Mouse (Mus musculus) liver, embryonic 15.5 days (tissue): ENCODE results near the gene Crhr2. TPM values are rescaled to one million over a fixed set of nuclear protein-coding genes. Genes with fewer than 3 reads are reported as not detected.

Experiments
- ATAC-seq: fragments of 200-750 bp; cut with Nextera tagmentation; 2 replicates; pipeline ENCODE4 v1.8.0; 2017; ENCODE audit warnings: moderate number of reproducible peaks, mild to moderate bottlenecking, moderate library complexity; ENCODE audit not compliant: insufficient read depth
- H3K27ac ChIP-seq: fragments of 300-500 bp; sonication (generic); replicated peaks from 2 replicates; pipeline ENCODE4 v1.5.1; 2015; ENCODE audit warnings: mild to moderate bottlenecking, inconsistent platforms
- H3K27me3 ChIP-seq: fragments of 300-500 bp; sonication (generic); 2 replicates; pipeline ENCODE4 v1.6.1; 2015; ENCODE audit warnings: mild to moderate bottlenecking, inconsistent platforms
- H3K36me3 ChIP-seq: fragments of 300-500 bp; sonication (generic); replicated peaks from 2 replicates; pipeline ENCODE4 v1.6.1; 2015; ENCODE audit warnings: moderate library complexity, mild to moderate bottlenecking, inconsistent platforms
- H3K4me1 ChIP-seq: fragments of 300-500 bp; sonication (generic); replicated peaks from 2 replicates; pipeline ENCODE4 v1.6.1; 2015; ENCODE audit warnings: inconsistent platforms
- H3K4me2 ChIP-seq: fragments of 300-500 bp; sonication (generic); 2 replicates; pipeline ENCODE4 v1.6.1; 2015; ENCODE audit warnings: moderate library complexity, mild to moderate bottlenecking, inconsistent platforms
- H3K4me3 ChIP-seq: fragments of 300-500 bp; sonication (generic); replicated peaks from 2 replicates; pipeline ENCODE4 v1.5.1; 2015; ENCODE audit warnings: mild to moderate bottlenecking, inconsistent platforms
- H3K9ac ChIP-seq: fragments of 300-500 bp; sonication (generic); 2 replicates; pipeline ENCODE4 v1.6.1; 2015; ENCODE audit warnings: moderate library complexity, mild to moderate bottlenecking, inconsistent platforms
- H3K9me3 ChIP-seq: fragments of 300-500 bp; sonication (generic); replicated peaks from 2 replicates; pipeline ENCODE4 v1.6.1; 2016; ENCODE audit warnings: inconsistent platforms
- WGBS: fragments of 180-500 bp; shearing (Covaris S2); methylation state at CpG from one replicate; pipeline ENCODE4 v1.1.7; 2015; ENCODE audit warnings: mixed read lengths; ENCODE audit not compliant: insufficient replicate concordance; 5-methylcytosine and 5-hydroxymethylcytosine counted together
- polyA plus RNA-seq: library from polyadenylated mRNA; unstranded; fragments of >200 nt; fragmentation: Nextera tagmentation; extraction: Ambion mirVana; gene quantifications from 2 replicates; pipeline ENCODE4 v1.2.1, GENCODE M21; 2015

The Crhr2 gene
- polyA plus RNA-seq, 1 experiment from 2014 or later = 0.83 TPM

DNA sequence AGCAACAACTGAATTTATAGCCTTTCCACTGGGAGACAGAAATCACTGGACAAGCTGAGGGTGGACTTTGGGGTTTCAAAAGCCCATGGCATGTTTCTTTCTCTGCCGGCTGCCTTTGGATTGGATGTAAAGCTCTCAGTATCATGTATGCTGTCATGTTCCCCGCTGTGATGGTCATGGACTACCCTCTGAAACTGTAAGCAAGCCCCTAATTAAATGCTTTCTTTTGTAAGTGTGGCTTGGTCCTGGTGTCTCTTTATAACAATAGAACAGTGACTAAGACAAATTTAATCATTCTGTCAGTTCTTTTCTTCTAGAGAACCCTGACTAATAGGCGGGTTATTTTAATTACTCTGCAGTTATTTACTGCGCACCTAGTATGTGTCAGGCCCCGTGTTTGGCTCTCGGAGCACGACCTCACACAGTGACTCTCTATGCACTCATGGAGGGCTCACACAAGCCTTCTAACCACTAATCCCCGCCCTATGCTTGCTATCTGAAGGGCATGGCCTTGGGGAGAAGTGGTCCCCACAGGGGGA lies 30.3 kb upstream of the Crhr2 start:
- Histone ChIP-seq H3K9ac (no peak overlapping the region), H3K4me3 (no peak overlapping the region), H3K27ac (no peak overlapping the region), H3K36me3 (no peaks in the 10 kb centered on the region), H3K4me2 (no peak overlapping the region), H3K9me3 (no peaks in the 10 kb centered on the region), H3K4me1 (no peaks in the 10 kb centered on the region), H3K27me3 (no peaks in the 10 kb centered on the region; the same call in none of the 2 replicates)
- WGBS = 61% methylated on average over 8 of the region's 8 CpGs
- no peak for ATAC-seq

DNA sequence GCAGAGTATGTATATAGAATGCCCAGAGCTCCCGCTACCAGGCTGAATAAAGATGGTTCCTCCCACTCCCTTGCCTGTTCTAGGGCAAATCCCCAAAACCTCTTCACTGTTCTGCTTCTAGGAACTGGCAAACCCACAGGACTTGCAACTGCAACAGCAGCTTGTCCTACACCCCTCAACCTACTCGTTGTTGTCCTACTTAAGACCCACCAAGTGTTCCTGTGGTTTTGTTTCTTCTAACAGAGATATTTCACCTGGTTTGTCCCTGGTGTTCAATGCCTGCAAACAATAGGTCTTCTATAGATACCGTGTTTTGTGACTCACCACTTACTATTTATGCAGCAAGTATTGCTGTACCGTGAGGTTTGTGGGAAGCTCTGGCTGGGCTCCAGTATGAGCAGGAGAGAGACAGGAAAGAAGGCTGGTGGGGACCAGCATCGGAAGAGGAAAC lies 28.5 kb upstream of the Crhr2 start:
- Histone ChIP-seq H3K9me3 (no peaks in the 10 kb centered on the region), H3K36me3 (no peaks in the 10 kb centered on the region), H3K9ac (no peak overlapping the region), H3K27me3 (no peaks in the 10 kb centered on the region; the same call in 1 of the 2 replicates), H3K27ac (no peak overlapping the region), H3K4me2 (no peak overlapping the region), H3K4me1 (no peaks in the 10 kb centered on the region), H3K4me3 (no peak overlapping the region)
- 41% methylated on average over 5 of the region's 5 CpGs for WGBS
- no peak for ATAC-seq

DNA sequence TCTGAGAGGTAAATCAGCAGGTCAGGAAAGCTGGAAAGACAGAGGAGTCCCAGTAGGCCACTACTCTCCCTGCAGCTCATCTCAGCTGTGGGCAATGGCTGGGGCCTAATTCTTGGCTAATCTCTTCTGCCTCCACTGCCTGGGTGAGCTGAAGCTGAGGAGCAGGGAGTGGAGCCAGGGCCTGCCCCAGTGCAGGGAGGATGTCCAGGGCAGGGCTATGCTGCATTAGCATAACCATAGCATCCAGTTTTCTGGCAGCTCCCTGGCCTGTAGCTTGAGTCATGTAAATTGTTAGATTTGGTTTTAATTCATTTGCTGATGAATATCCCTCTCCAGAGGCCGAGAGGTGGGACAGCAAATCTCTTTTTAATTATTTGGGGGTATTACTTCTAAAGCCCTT lies 26.4 kb upstream of the Crhr2 start:
- Histone ChIP-seq H3K36me3 (no peaks in the 10 kb centered on the region), H3K9me3 (no peaks in the 10 kb centered on the region), H3K9ac (no peak overlapping the region), H3K4me2 (no peak overlapping the region), H3K27me3 (no peaks in the 10 kb centered on the region), H3K4me1 (no peaks in the 10 kb centered on the region), H3K27ac (no peak overlapping the region), H3K4me3 (no peak overlapping the region)
- WGBS = 49% methylated on average over 1 of the region's 1 CpGs
- ATAC-seq = no peak

- Histone ChIP-seq H3K36me3 (no peaks in the 10 kb centered on the region), H3K9ac (no peak overlapping the region), H3K4me1 (no peaks in the 10 kb centered on the region), H3K27ac (no peak overlapping the region), H3K4me2 (no peak overlapping the region), H3K27me3 (no peaks in the 10 kb centered on the region), H3K4me3 (no peak overlapping the region), H3K9me3 (no peaks in the 10 kb centered on the region)
- WGBS = 68% methylated on average over 3 of the region's 3 CpGs
- no peak for ATAC-seq
Measured at GRCm38 (mm10) chr6:55152226-55152625, 19.4 kb upstream of the Crhr2 start.

DNA sequence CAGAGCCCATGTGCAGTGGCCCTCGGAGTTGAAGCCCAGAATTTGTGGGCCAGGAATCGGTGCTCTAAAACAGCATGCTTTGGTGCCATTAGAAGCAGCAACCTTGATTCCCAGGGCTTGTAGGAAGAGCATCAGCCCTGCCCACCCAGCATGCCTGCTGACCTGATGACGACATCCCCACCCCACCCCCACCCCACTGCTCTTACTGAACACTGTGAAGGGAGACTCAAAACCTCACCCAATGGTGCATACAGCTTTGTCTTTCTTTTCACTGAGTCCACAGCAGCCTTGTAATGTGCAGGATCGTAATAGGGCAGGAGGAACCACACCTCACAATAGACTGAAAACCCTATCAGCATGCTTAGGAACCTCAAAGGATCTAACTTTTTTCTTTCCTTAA lies 13.3 kb upstream of the Crhr2 start:
- 48% methylated on average over 4 of the region's 4 CpGs for WGBS
- no peaks in the 10 kb centered on the region for H3K36me3 ChIP-seq
- H3K9ac ChIP-seq = no peak overlapping the region
- no peaks in the 10 kb centered on the region for H3K27me3 ChIP-seq
- no peak overlapping the region for H3K27ac ChIP-seq
- H3K4me3 ChIP-seq = no peak overlapping the region
- no peaks in the 10 kb centered on the region for H3K9me3 ChIP-seq
- H3K4me1 ChIP-seq = no peaks in the 10 kb centered on the region
- no peak overlapping the region for H3K4me2 ChIP-seq
- ATAC-seq = no peak

DNA sequence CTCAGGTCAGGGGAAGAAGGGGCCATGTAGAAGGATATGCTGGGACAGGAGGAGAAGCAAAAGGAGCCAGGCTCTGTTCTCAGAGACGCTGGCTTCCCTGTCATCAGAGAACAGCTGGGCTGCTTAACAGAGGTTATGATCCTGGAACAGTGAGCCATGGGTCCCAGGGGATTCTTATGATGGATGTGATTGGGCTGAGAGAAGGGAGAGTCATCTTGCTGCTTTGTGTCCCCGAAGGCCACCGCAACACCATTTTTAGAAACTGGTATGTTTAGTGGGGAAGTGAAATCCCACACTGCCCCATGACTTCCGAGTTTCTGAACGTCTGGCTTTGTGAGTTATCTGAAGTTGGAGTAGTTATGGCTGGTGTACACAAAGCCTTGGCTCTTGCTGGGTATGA lies 12.5 kb upstream of the Crhr2 start:
- whole genome bisulfite sequencing = 55% methylated on average over 5 of the region's 5 CpGs
- H3K4me3 ChIP-seq = no peak overlapping the region
- no peak overlapping the region for H3K4me2 ChIP-seq
- ATAC-seq = no peak
- H3K36me3 ChIP-seq = no peaks in the 10 kb centered on the region
- H3K27ac ChIP-seq = no peak overlapping the region
- no peaks in the 10 kb centered on the region for H3K27me3 ChIP-seq
- H3K4me1 ChIP-seq = no peaks in the 10 kb centered on the region
- H3K9ac ChIP-seq = no peak overlapping the region
- H3K9me3 ChIP-seq = no peaks in the 10 kb centered on the region

- H3K9ac ChIP-seq = no peak overlapping the region
- H3K27ac ChIP-seq = no peak overlapping the region
- no peak for ATAC-seq
- H3K4me3 ChIP-seq = no peak overlapping the region
- H3K27me3 ChIP-seq = no peaks in the 10 kb centered on the region
- no peaks in the 10 kb centered on the region for H3K9me3 ChIP-seq
- H3K36me3 ChIP-seq = no peaks in the 10 kb centered on the region
- no peaks in the 10 kb centered on the region for H3K4me1 ChIP-seq
- H3K4me2 ChIP-seq = no peak overlapping the region
Measured at GRCm38 (mm10) chr6:55138343-55138742, 5.5 kb upstream of the Crhr2 start.

GRCm38 (mm10) chr6:55133425-55133824 lies 609 bp upstream of the Crhr2 start:
- Histone ChIP-seq H3K36me3 (no peaks in the 10 kb centered on the region), H3K9me3 (no peaks in the 10 kb centered on the region), H3K4me1 (no peaks in the 10 kb centered on the region), H3K4me3 (no peak overlapping the region), H3K27ac (no peak overlapping the region), H3K9ac (no peak overlapping the region), H3K4me2 (no peak overlapping the region), H3K27me3 (no peaks in the 10 kb centered on the region)
- ATAC-seq = no peak
- 71% methylated on average over 1 of the region's 1 CpGs for WGBS

DNA sequence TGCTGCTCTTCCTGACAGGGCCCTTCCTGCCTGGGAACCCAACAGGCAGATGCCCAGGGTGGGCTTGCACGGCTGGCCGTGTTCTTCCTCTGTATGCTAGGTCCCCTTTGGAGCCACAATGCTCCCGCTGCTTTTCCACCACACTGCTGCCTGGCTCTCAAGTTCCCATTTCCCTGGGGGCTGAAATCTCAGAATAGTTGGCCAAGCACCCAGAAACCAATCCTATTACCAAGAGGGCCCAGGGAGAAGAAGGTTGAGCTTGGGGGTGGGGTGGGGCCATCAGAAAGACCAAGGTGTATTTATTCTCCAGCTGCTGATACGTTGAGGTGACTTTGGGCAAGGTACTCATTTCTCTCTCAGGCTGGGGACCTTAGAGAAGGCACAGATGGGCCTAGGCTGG lies 1.5 kb downstream of the Crhr2 start:
- H3K9me3 ChIP-seq = no peaks in the 10 kb centered on the region
- WGBS = 57% methylated on average over 4 of the region's 4 CpGs

DNA sequence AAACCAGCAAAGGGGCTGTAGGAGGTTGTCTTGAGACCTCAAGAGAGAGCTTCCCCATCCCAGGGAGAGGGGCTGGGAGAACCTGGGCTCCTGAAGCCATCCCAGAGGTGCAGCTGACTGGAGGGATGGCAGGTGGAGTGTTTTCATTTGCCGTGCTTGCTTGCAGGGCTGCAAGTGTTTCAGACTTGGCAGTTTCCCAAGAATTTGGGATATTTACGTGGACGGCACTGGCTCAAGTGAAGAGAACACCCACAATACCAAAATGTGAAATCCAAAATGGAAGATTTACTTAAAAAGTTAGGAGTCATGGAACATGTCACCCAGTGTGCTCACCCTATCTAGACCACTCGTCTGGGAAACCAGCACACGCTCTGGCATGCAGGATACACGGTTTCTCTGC lies 2.2 kb downstream of the Crhr2 start:
- no peaks in the 10 kb centered on the region for H3K36me3 ChIP-seq
- no peak overlapping the region for H3K4me2 ChIP-seq
- no peak overlapping the region for H3K27ac ChIP-seq
- no peaks in the 10 kb centered on the region for H3K4me1 ChIP-seq
- no peaks in the 10 kb centered on the region for H3K27me3 ChIP-seq
- WGBS = 54% methylated on average over 6 of the region's 6 CpGs
- no peak for ATAC-seq
- no peak overlapping the region for H3K4me3 ChIP-seq
- H3K9me3 ChIP-seq = no peaks in the 10 kb centered on the region
- H3K9ac ChIP-seq = no peak overlapping the region

More for the DNA sequence above, 1.5 kb downstream of the Crhr2 start:
- no peak overlapping the region for H3K4me3 ChIP-seq
- no peak for ATAC-seq
- H3K9ac ChIP-seq = no peak overlapping the region
- no peaks in the 10 kb centered on the region for H3K4me1 ChIP-seq
- no peaks in the 10 kb centered on the region for H3K27me3 ChIP-seq
- no peak overlapping the region for H3K4me2 ChIP-seq
- no peak overlapping the region for H3K27ac ChIP-seq
- H3K36me3 ChIP-seq = no peaks in the 10 kb centered on the region

GRCm38 (mm10) chr6:55128391-55128790 lies 4.4 kb downstream of the Crhr2 start:
- no peaks in the 10 kb centered on the region for H3K36me3 ChIP-seq
- no peak overlapping the region for H3K4me3 ChIP-seq
- H3K27me3 ChIP-seq = no peaks in the 10 kb centered on the region
- ATAC-seq = no peak
- no peak overlapping the region for H3K27ac ChIP-seq
- H3K4me2 ChIP-seq = no peak overlapping the region
- no peaks in the 10 kb centered on the region for H3K4me1 ChIP-seq
- no peaks in the 10 kb centered on the region for H3K9me3 ChIP-seq
- no peak overlapping the region for H3K9ac ChIP-seq

GRCm38 (mm10) chr6:55126576-55126975 lies 6.2 kb downstream of the Crhr2 start:
- H3K4me2 ChIP-seq = no peak overlapping the region
- H3K9ac ChIP-seq = no peak overlapping the region
- H3K27me3 ChIP-seq = peaks cover 3% of the 10 kb centered on the region; the same call in 1 of the 2 replicates
- no peaks in the 10 kb centered on the region for H3K36me3 ChIP-seq
- ATAC-seq = no peak
- WGBS = 65% methylated on average over 5 of the region's 5 CpGs
- no peaks in the 10 kb centered on the region for H3K4me1 ChIP-seq
- no peak overlapping the region for H3K4me3 ChIP-seq
- no peaks in the 10 kb centered on the region for H3K9me3 ChIP-seq
- H3K27ac ChIP-seq = no peak overlapping the region
